Mouse (Mus musculus) cerebellum, postnatal 14 days (tissue): ENCODE data around the gene Zfhx3.

ENCODE experiments used
- DNase-seq, 2 experiments: peaks; one replicate each; pipeline ENCODE4 v3.0.0; 2021; ENCODE audit warnings: mixed read lengths in 2 of 2

Zfhx3 gene

GRCm38 (mm10) chr8:108363856-108364255 is 421.4 kb downstream of the Zfhx3 start:
- no peak for DNase-seq

- DNase-seq = peak in 1 of 2 experiments; percentile 7
These were observed 426.6 kb downstream of the Zfhx3 start for GRCm38 (mm10) chr8:108369081-108369480.

- DNase-seq = no peak
These were observed 428.3 kb downstream of the Zfhx3 start for GRCm38 (mm10) chr8:108370731-108371130.

GRCm38 (mm10) chr8:108373046-108373445 is 430.6 kb downstream of the Zfhx3 start:
- no peak for DNase-seq

- DNase-seq = no peak
These were observed 435.6 kb downstream of the Zfhx3 start for GRCm38 (mm10) chr8:108378036-108378435.

GRCm38 (mm10) chr8:108383121-108383520 is 440.7 kb downstream of the Zfhx3 start:
- no peak for DNase-seq

- peak; percentile 50 to 51 for DNase-seq
These were observed 444.9 kb downstream of the Zfhx3 start for GRCm38 (mm10) chr8:108387160-108387912.

- no peak for DNase-seq
These were observed 445.4 kb downstream of the Zfhx3 start for GRCm38 (mm10) chr8:108387913-108388274.

GRCm38 (mm10) chr8:108392909-108393308 is 450.5 kb downstream of the Zfhx3 start:
- no peak for DNase-seq

GRCm38 (mm10) chr8:108402149-108402548 is 459.7 kb downstream of the Zfhx3 start:
- no peak for DNase-seq

- DNase-seq = peak; percentile 46 to 49
These were observed 464.5 kb downstream of the Zfhx3 start for GRCm38 (mm10) chr8:108406716-108407494.

GRCm38 (mm10) chr8:108419162-108419844 is 476.9 kb downstream of the Zfhx3 start:
- peak in 1 of 2 experiments; percentile 2 for DNase-seq

- no peak for DNase-seq
These were observed 480.1 kb downstream of the Zfhx3 start for GRCm38 (mm10) chr8:108422521-108422920.

GRCm38 (mm10) chr8:108424337-108424736 is 481.9 kb downstream of the Zfhx3 start:
- peak; percentile 3 to 19 for DNase-seq

- DNase-seq = no peak
These were observed 490.9 kb downstream of the Zfhx3 start for GRCm38 (mm10) chr8:108433321-108433720.

- DNase-seq = no peak
These were observed 492.1 kb downstream of the Zfhx3 start for GRCm38 (mm10) chr8:108434510-108434909.

GRCm38 (mm10) chr8:108436336-108436735 is 493.9 kb downstream of the Zfhx3 start:
- DNase-seq = no peak

- no peak for DNase-seq
These were observed 494.9 kb downstream of the Zfhx3 start for GRCm38 (mm10) chr8:108437316-108437830.

- DNase-seq = no peak
These were observed 498.0 kb downstream of the Zfhx3 start for GRCm38 (mm10) chr8:108440476-108440875.

GRCm38 (mm10) chr8:108450847-108451246 is 508.4 kb downstream of the Zfhx3 start:
- no peak for DNase-seq

GRCm38 (mm10) chr8:108454561-108455311 is 512.3 kb downstream of the Zfhx3 start:
- peak in 1 of 2 experiments; percentile 19 for DNase-seq

GRCm38 (mm10) chr8:108466653-108467052 is 524.2 kb downstream of the Zfhx3 start:
- DNase-seq = no peak
